Mouse (Mus musculus): ENCODE results near the gene Nubpl. TPM values are rescaled to one million over a fixed set of nuclear protein-coding genes. Genes with fewer than 3 reads are reported as not detected.

Gene Nubpl
- polyA plus RNA-seq, 1 experiment, result 0.49 TPM

GRCm38 (mm10) chr12:52308628-52309027 is 211.1 kb downstream of the Nubpl start:
- TF ChIP-seq CTCF (IDR thresholded peaks at IDR 0.05; ENCODE audit: extremely low read depth, insufficient read depth, insufficient read length, insufficient replicate concordance), result no peak
- no peak overlapping the region for H3K4me3 ChIP-seq (ENCODE audit: extremely low read depth, insufficient read depth, insufficient read length)
- H3K4me1 ChIP-seq (ENCODE audit: control insufficient read depth, insufficient read depth, insufficient read length), result no peaks in the 10 kb centered on the region
- no peak overlapping the region for H3K27ac ChIP-seq (ENCODE audit: insufficient read depth, low read length)
- H3K36me3 ChIP-seq (ENCODE audit: control insufficient read depth, insufficient read depth, low read length), result no peaks in the 10 kb centered on the region
- no peak for DNase-seq (ENCODE audit: low read depth in 1 of 2, low spot score in 2 of 2)
- WGBS, result 93% methylated on average over 7 of the region's 7 CpGs
- H3K27me3 ChIP-seq (ENCODE audit: control insufficient read depth, insufficient read depth, low read length), result no peaks in the 10 kb centered on the region

GRCm38 (mm10) chr12:52314818-52315217 is 217.3 kb downstream of the Nubpl start:
- no peaks in the 10 kb centered on the region for H3K36me3 ChIP-seq (ENCODE audit: control insufficient read depth, insufficient read depth, low read length)
- TF ChIP-seq POLR2A (IDR thresholded peaks at IDR 0.05; ENCODE audit: low read depth, low read length) (no peak), CTCF (IDR thresholded peaks at IDR 0.05; ENCODE audit: extremely low read depth, insufficient read depth, insufficient read length, insufficient replicate concordance) (no peak)
- no peaks in the 10 kb centered on the region for H3K27me3 ChIP-seq (ENCODE audit: control insufficient read depth, insufficient read depth, low read length)
- no peak for DNase-seq (ENCODE audit: low read depth in 1 of 2, low spot score in 2 of 2)
- no peak overlapping the region for H3K27ac ChIP-seq (ENCODE audit: insufficient read depth, low read length)
- H3K4me3 ChIP-seq (ENCODE audit: extremely low read depth, insufficient read depth, insufficient read length), result no peak overlapping the region
- 91% methylated on average over 3 of the region's 3 CpGs for WGBS
- no peaks in the 10 kb centered on the region for H3K4me1 ChIP-seq (ENCODE audit: control insufficient read depth, insufficient read depth, insufficient read length)

- Histone ChIP-seq H3K4me1 (ENCODE audit: control insufficient read depth, insufficient read depth, insufficient read length) (no peaks in the 10 kb centered on the region), H3K27ac (ENCODE audit: insufficient read depth, low read length) (no peak overlapping the region)
These were observed 220.1 kb downstream of the Nubpl start for GRCm38 (mm10) chr12:52317635-52318034.

GRCm38 (mm10) chr12:52318426-52318825 is 220.9 kb downstream of the Nubpl start:
- Histone ChIP-seq H3K27ac (ENCODE audit: insufficient read depth, low read length) (no peak overlapping the region), H3K36me3 (ENCODE audit: control insufficient read depth, insufficient read depth, low read length) (no peaks in the 10 kb centered on the region), H3K27me3 (ENCODE audit: control insufficient read depth, insufficient read depth, low read length) (no peaks in the 10 kb centered on the region), H3K4me1 (ENCODE audit: control insufficient read depth, insufficient read depth, insufficient read length) (no peaks in the 10 kb centered on the region), H3K4me3 (ENCODE audit: extremely low read depth, insufficient read depth, insufficient read length) (no peak overlapping the region)
- no peak for DNase-seq (ENCODE audit: low read depth in 1 of 2, low spot score in 2 of 2)
- TF ChIP-seq POLR2A (IDR thresholded peaks at IDR 0.05; ENCODE audit: low read depth, low read length) (no peak), CTCF (IDR thresholded peaks at IDR 0.05; ENCODE audit: extremely low read depth, insufficient read depth, insufficient read length, insufficient replicate concordance) (no peak)
- WGBS, result 86% methylated on average over 9 of the region's 9 CpGs

More at GRCm38 (mm10) chr12:52317635-52318034, 220.1 kb downstream of the Nubpl start:
- DNase-seq (ENCODE audit: low read depth in 1 of 2, low spot score in 2 of 2), result no peak
- no peak for TF ChIP-seq POLR2A (IDR thresholded peaks at IDR 0.05; ENCODE audit: low read depth, low read length)
- no peak for TF ChIP-seq CTCF (IDR thresholded peaks at IDR 0.05; ENCODE audit: extremely low read depth, insufficient read depth, insufficient read length, insufficient replicate concordance)
- Histone ChIP-seq H3K4me3 (ENCODE audit: extremely low read depth, insufficient read depth, insufficient read length) (no peak overlapping the region), H3K36me3 (ENCODE audit: control insufficient read depth, insufficient read depth, low read length) (no peaks in the 10 kb centered on the region), H3K27me3 (ENCODE audit: control insufficient read depth, insufficient read depth, low read length) (no peaks in the 10 kb centered on the region)
- WGBS, result 81% methylated on average over 6 of the region's 6 CpGs

- Histone ChIP-seq H3K4me3 (ENCODE audit: extremely low read depth, insufficient read depth, insufficient read length) (no peak overlapping the region), H3K36me3 (ENCODE audit: control insufficient read depth, insufficient read depth, low read length) (no peaks in the 10 kb centered on the region), H3K27ac (ENCODE audit: insufficient read depth, low read length) (no peak overlapping the region), H3K4me1 (ENCODE audit: control insufficient read depth, insufficient read depth, insufficient read length) (no peaks in the 10 kb centered on the region), H3K27me3 (ENCODE audit: control insufficient read depth, insufficient read depth, low read length) (no peaks in the 10 kb centered on the region)
- no peak for TF ChIP-seq POLR2A (IDR thresholded peaks at IDR 0.05; ENCODE audit: low read depth, low read length)
- TF ChIP-seq CTCF (IDR thresholded peaks at IDR 0.05; ENCODE audit: extremely low read depth, insufficient read depth, insufficient read length, insufficient replicate concordance), result no peak
- WGBS, result 93% methylated on average over 6 of the region's 6 CpGs
- no peak for DNase-seq (ENCODE audit: low read depth in 1 of 2, low spot score in 2 of 2)
These were observed 221.6 kb downstream of the Nubpl start for GRCm38 (mm10) chr12:52319156-52319555.

- H3K27me3 ChIP-seq (ENCODE audit: control insufficient read depth, insufficient read depth, low read length), result no peaks in the 10 kb centered on the region
- DNase-seq (ENCODE audit: low read depth in 1 of 2, low spot score in 2 of 2), result no peak
- 92% methylated on average over 4 of the region's 4 CpGs for WGBS
- no peak overlapping the region for H3K4me3 ChIP-seq (ENCODE audit: extremely low read depth, insufficient read depth, insufficient read length)
- TF ChIP-seq POLR2A (IDR thresholded peaks at IDR 0.05; ENCODE audit: low read depth, low read length), result no peak
- TF ChIP-seq CTCF (IDR thresholded peaks at IDR 0.05; ENCODE audit: extremely low read depth, insufficient read depth, insufficient read length, insufficient replicate concordance), result no peak
- H3K4me1 ChIP-seq (ENCODE audit: control insufficient read depth, insufficient read depth, insufficient read length), result no peaks in the 10 kb centered on the region
- H3K36me3 ChIP-seq (ENCODE audit: control insufficient read depth, insufficient read depth, low read length), result no peaks in the 10 kb centered on the region
- H3K27ac ChIP-seq (ENCODE audit: insufficient read depth, low read length), result no peak overlapping the region
These were observed 231.0 kb downstream of the Nubpl start for GRCm38 (mm10) chr12:52328488-52328887.

- no peak for TF ChIP-seq POLR2A (IDR thresholded peaks at IDR 0.05; ENCODE audit: low read depth, low read length)
- no peak for TF ChIP-seq CTCF (IDR thresholded peaks at IDR 0.05; ENCODE audit: extremely low read depth, insufficient read depth, insufficient read length, insufficient replicate concordance)
- Histone ChIP-seq H3K27ac (ENCODE audit: insufficient read depth, low read length) (no peak overlapping the region), H3K4me1 (ENCODE audit: control insufficient read depth, insufficient read depth, insufficient read length) (no peaks in the 10 kb centered on the region), H3K27me3 (ENCODE audit: control insufficient read depth, insufficient read depth, low read length) (no peaks in the 10 kb centered on the region), H3K36me3 (ENCODE audit: control insufficient read depth, insufficient read depth, low read length) (no peaks in the 10 kb centered on the region), H3K4me3 (ENCODE audit: extremely low read depth, insufficient read depth, insufficient read length) (no peak overlapping the region)
- no peak for DNase-seq (ENCODE audit: low read depth in 1 of 2, low spot score in 2 of 2)
- 94% methylated on average over 11 of the region's 11 CpGs for WGBS
These were observed 237.7 kb downstream of the Nubpl start for GRCm38 (mm10) chr12:52335142-52335765.
